Mouse (Mus musculus): Measurements from ENCODE around the gene Gm973. TPM values are rescaled to one million over a fixed set of nuclear protein-coding genes. Genes with fewer than 3 reads are reported as not detected.

Gm973 gene
- polyA plus RNA-seq (2015; fragmentation: Nextera tagmentation; extraction: Ambion mirVana) = 0.33 and 0.72 TPM in 2 replicates

- Histone ChIP-seq H3K4me1 (replicated peaks; ENCODE audit: control insufficient read depth, insufficient read depth, low read length) (peaks cover 9% of the 10 kb centered on the region), H3K4me3 (ENCODE audit: low read depth, low read length) (peak within 1 kb of the TSS; percentile 12; the same call in 1 of the 2 replicates), H3K9me3 (ENCODE audit: control insufficient read depth) (no peaks in the 10 kb centered on the region), H3K27ac (ENCODE audit: low read depth, low read length) (peak within 1 kb of the TSS; percentile 35; the same call in 1 of the 2 replicates), H3K9ac (ENCODE audit: low read depth, low read length) (peak within 1 kb of the TSS; percentile 37), H3K27me3 (replicated peaks; ENCODE audit: control insufficient read depth, insufficient read depth, low read length) (no peaks in the 10 kb centered on the region), H3K4me2 (replicated peaks; ENCODE audit: low read depth) (peak within 1 kb of the TSS; percentile 53), H3K36me3 (ENCODE audit: control insufficient read depth, insufficient read depth) (no peaks in the 10 kb centered on the region)
- no peak for TF ChIP-seq CTCF (IDR thresholded peaks at IDR 0.05; ENCODE audit: low read depth)
- 0 out of 2 replicates have a peak, but pooled peaks have one; percentile 18 for ATAC-seq
- WGBS = 13% methylated on average over 25 of the region's 25 CpGs
These were observed at the start of gene Gm973 for GRCm38 (mm10) chr1:59516026-59516917. Gm973 (plus strand) TSS chr1:59516264.

- Histone ChIP-seq H3K4me2 (replicated peaks; ENCODE audit: low read depth) (no peak overlapping the region), H3K4me3 (ENCODE audit: low read depth, low read length) (no peak overlapping the region), H3K4me1 (replicated peaks; ENCODE audit: control insufficient read depth, insufficient read depth, low read length) (no peaks in the 10 kb centered on the region), H3K27ac (ENCODE audit: low read depth, low read length) (no peak overlapping the region), H3K9ac (ENCODE audit: low read depth, low read length) (no peak overlapping the region), H3K9me3 (ENCODE audit: control insufficient read depth) (no peaks in the 10 kb centered on the region), H3K27me3 (replicated peaks; ENCODE audit: control insufficient read depth, insufficient read depth, low read length) (no peaks in the 10 kb centered on the region), H3K36me3 (ENCODE audit: control insufficient read depth, insufficient read depth) (no peaks in the 10 kb centered on the region)
- WGBS = 69% methylated on average over 4 of the region's 4 CpGs
- no peak for TF ChIP-seq CTCF (IDR thresholded peaks at IDR 0.05; ENCODE audit: low read depth)
- ATAC-seq = no peak
These were observed 46.9 kb upstream of the Gm973 start for GRCm38 (mm10) chr1:59469170-59469569.

GRCm38 (mm10) chr1:59470766-59471165 is 45.3 kb upstream of the Gm973 start:
- Histone ChIP-seq H3K27ac (ENCODE audit: low read depth, low read length) (no peak overlapping the region), H3K4me3 (ENCODE audit: low read depth, low read length) (no peak overlapping the region), H3K4me2 (replicated peaks; ENCODE audit: low read depth) (no peak overlapping the region), H3K27me3 (replicated peaks; ENCODE audit: control insufficient read depth, insufficient read depth, low read length) (no peaks in the 10 kb centered on the region), H3K9me3 (ENCODE audit: control insufficient read depth) (no peaks in the 10 kb centered on the region), H3K9ac (ENCODE audit: low read depth, low read length) (no peak overlapping the region), H3K4me1 (replicated peaks; ENCODE audit: control insufficient read depth, insufficient read depth, low read length) (no peaks in the 10 kb centered on the region), H3K36me3 (ENCODE audit: control insufficient read depth, insufficient read depth) (no peaks in the 10 kb centered on the region)
- no peak for TF ChIP-seq CTCF (IDR thresholded peaks at IDR 0.05; ENCODE audit: low read depth)
- 74% methylated on average over 4 of the region's 4 CpGs for WGBS
- no peak for ATAC-seq

GRCm38 (mm10) chr1:59472368-59473180 is 43.5 kb upstream of the Gm973 start:
- ATAC-seq = no peak
- H3K27me3 ChIP-seq (replicated peaks; ENCODE audit: control insufficient read depth, insufficient read depth, low read length) = no peaks in the 10 kb centered on the region
- no peaks in the 10 kb centered on the region for H3K9me3 ChIP-seq (ENCODE audit: control insufficient read depth)
- H3K27ac ChIP-seq (ENCODE audit: low read depth, low read length) = no peak overlapping the region
- 0 out of 2 replicates have a peak overlapping the region, but pooled peaks have one; percentile 6 for H3K4me2 ChIP-seq (replicated peaks; ENCODE audit: low read depth)
- TF ChIP-seq CTCF (IDR thresholded peaks at IDR 0.05; ENCODE audit: low read depth) = 0 out of 2 replicates have a peak, but pooled peaks have one; percentile 1
- H3K4me1 ChIP-seq (replicated peaks; ENCODE audit: control insufficient read depth, insufficient read depth, low read length) = no peaks in the 10 kb centered on the region
- H3K36me3 ChIP-seq (ENCODE audit: control insufficient read depth, insufficient read depth) = no peaks in the 10 kb centered on the region
- 30% methylated on average over 9 of the region's 11 CpGs for WGBS
- no peak overlapping the region for H3K9ac ChIP-seq (ENCODE audit: low read depth, low read length)
- no peak overlapping the region for H3K4me3 ChIP-seq (ENCODE audit: low read depth, low read length)

- Histone ChIP-seq H3K9ac (ENCODE audit: low read depth, low read length) (no peak overlapping the region), H3K4me1 (replicated peaks; ENCODE audit: control insufficient read depth, insufficient read depth, low read length) (no peaks in the 10 kb centered on the region), H3K4me2 (replicated peaks; ENCODE audit: low read depth) (no peak overlapping the region), H3K4me3 (ENCODE audit: low read depth, low read length) (no peak overlapping the region), H3K27me3 (replicated peaks; ENCODE audit: control insufficient read depth, insufficient read depth, low read length) (no peaks in the 10 kb centered on the region), H3K27ac (ENCODE audit: low read depth, low read length) (no peak overlapping the region), H3K9me3 (ENCODE audit: control insufficient read depth) (no peaks in the 10 kb centered on the region), H3K36me3 (ENCODE audit: control insufficient read depth, insufficient read depth) (no peaks in the 10 kb centered on the region)
- WGBS = 53% methylated on average over 4 of the region's 4 CpGs
- ATAC-seq = no peak
- no peak for TF ChIP-seq CTCF (IDR thresholded peaks at IDR 0.05; ENCODE audit: low read depth)
These were observed 42.9 kb upstream of the Gm973 start for GRCm38 (mm10) chr1:59473181-59473555.

GRCm38 (mm10) chr1:59475618-59476017 is 40.4 kb upstream of the Gm973 start:
- no peak for TF ChIP-seq CTCF (IDR thresholded peaks at IDR 0.05; ENCODE audit: low read depth)
- H3K9me3 ChIP-seq (ENCODE audit: control insufficient read depth) = no peaks in the 10 kb centered on the region
- no peak overlapping the region for H3K27ac ChIP-seq (ENCODE audit: low read depth, low read length)
- no peaks in the 10 kb centered on the region for H3K4me1 ChIP-seq (replicated peaks; ENCODE audit: control insufficient read depth, insufficient read depth, low read length)
- H3K9ac ChIP-seq (ENCODE audit: low read depth, low read length) = no peak overlapping the region
- 14% methylated on average over 2 of the region's 2 CpGs for WGBS
- peak; percentile 87 for ATAC-seq
- H3K36me3 ChIP-seq (ENCODE audit: control insufficient read depth, insufficient read depth) = no peaks in the 10 kb centered on the region
- H3K4me2 ChIP-seq (replicated peaks; ENCODE audit: low read depth) = no peak overlapping the region
- H3K4me3 ChIP-seq (ENCODE audit: low read depth, low read length) = no peak overlapping the region
- no peaks in the 10 kb centered on the region for H3K27me3 ChIP-seq (replicated peaks; ENCODE audit: control insufficient read depth, insufficient read depth, low read length)

Data from intestine, postnatal 0 days (tissue).